Mouse (Mus musculus) ES-E14 (cell line): ENCODE measurements around the gene Rasl10a. TPM values are rescaled to one million over a fixed set of nuclear protein-coding genes. Genes with fewer than 3 reads are reported as not detected.

Source experiments
- DNase-seq: peaks from one replicate; pipeline ENCODE4 v3.0.0-alpha.2; 2013; ENCODE audit warnings: low read depth, low spot score
- H3K27ac ChIP-seq: 2 replicates; pipeline ENCODE4 v1.5.1; 2012; ENCODE audit warnings: low read depth, mild to moderate bottlenecking, low read length, moderate library complexity, mixed read lengths; ENCODE audit not compliant: poor library complexity, insufficient read depth, severe bottlenecking
- H3K36me3 ChIP-seq: 2 replicates; pipeline ENCODE4 v1.6.1; 2012; ENCODE audit warnings: mild to moderate bottlenecking, low read length, moderate library complexity, mixed read lengths; ENCODE audit not compliant: control insufficient read depth, poor library complexity, insufficient read depth, severe bottlenecking
- H3K4me1 ChIP-seq, 2 experiments: fragments of 150-350 bp in 1 of 2; sonication (generic) in 1 of 2; 2 replicates each; pipeline ENCODE4 v1.6.1; 2012; ENCODE audit warnings: low read length in 2 of 2, mild to moderate bottlenecking in 1 of 2, mixed read lengths in 1 of 2; ENCODE audit not compliant: control insufficient read depth in 2 of 2, insufficient read depth in 2 of 2, poor library complexity in 1 of 2
- H3K4me3 ChIP-seq, 2 experiments: fragments of 150-350 bp in 1 of 2; sonication (generic) in 1 of 2; 2 replicates each; pipeline ENCODE4 v1.5.1; 2012; ENCODE audit warnings: low read length in 2 of 2, low read depth in 1 of 2, mild to moderate bottlenecking in 1 of 2, mixed read lengths in 1 of 2; ENCODE audit not compliant: insufficient read depth in 1 of 2, poor library complexity in 1 of 2, severe bottlenecking in 1 of 2
- H3K9ac ChIP-seq: 2 replicates; pipeline ENCODE4 v1.6.1; 2012; ENCODE audit warnings: low read depth, mild to moderate bottlenecking, low read length, mixed read lengths; ENCODE audit not compliant: poor library complexity, insufficient read depth, severe bottlenecking
- H3K9me3 ChIP-seq: fragments of 150-350 bp; sonication (generic); 2 replicates; pipeline ENCODE4 v1.6.1; 2012; ENCODE audit warnings: low read depth, mild to moderate bottlenecking, low read length; ENCODE audit not compliant: control insufficient read depth, insufficient read depth
- CHD2 ChIP-seq: IDR thresholded peaks from 2 replicates; pipeline ENCODE4 v1.6.1; 2014; ENCODE audit warnings: mild to moderate bottlenecking, low read depth, low read length, inconsistent platforms
- HCFC1 ChIP-seq: IDR thresholded peaks from 2 replicates; pipeline ENCODE4 v1.6.1; 2012; ENCODE audit warnings: low read length, inconsistent platforms, borderline replicate concordance; ENCODE audit not compliant: insufficient read depth
- MAFK ChIP-seq: IDR thresholded peaks from 2 replicates; pipeline ENCODE4 v1.6.1; 2014; ENCODE audit warnings: mild to moderate bottlenecking, low read depth, low read length, inconsistent platforms; ENCODE audit not compliant: insufficient read depth
- ZC3H11A ChIP-seq: IDR thresholded peaks from 2 replicates; pipeline ENCODE4 v1.6.1; 2012; ENCODE audit warnings: low read depth, mild to moderate bottlenecking, inconsistent platforms, low read length, borderline replicate concordance
- ZNF384 ChIP-seq: IDR thresholded peaks from 2 replicates; pipeline ENCODE4 v1.6.1; 2012; ENCODE audit warnings: low read depth, low read length, inconsistent platforms
- in situ Hi-C, 2 experiments: fragments of 600-800 bp; cut with MboI; formaldehyde crosslinking; loops; one replicate each; pipeline ENCODE4 v1.15.1; 2025; ENCODE audit warnings: low sequenced_read_pairs in 2 of 2, inconsistent platforms in 1 of 2; ENCODE audit not compliant: unreplicated experiment in 2 of 2
- total RNA-seq: library from RNA; depleted of rRNA; stranded (reverse); fragments of 300-350 nt; gene quantifications from 2 replicates; pipeline ENCODE4 v1.2.3, GENCODE M21; 2012

Gene Rasl10a
- total RNA-seq, 1 experiment = 1.5 TPM

- Histone ChIP-seq H3K9ac (peak overlapping the region; percentile 99), H3K4me1 (peaks cover 5 to 11% of the 10 kb centered on the region in 2 experiments; a peak in 3 of 4 replicates), H3K27ac (peak overlapping the region; percentile 94), H3K9me3 (no peaks in the 10 kb centered on the region), H3K4me3 (peak overlapping the region; percentile 79 to 84), H3K36me3 (peaks cover 16% of the 10 kb centered on the region)
- TF ChIP-seq ZC3H11A (no peak), ZNF384 (no peak), CHD2 (no peak; the same call in 1 of the 2 replicates), MAFK (no peak), HCFC1 (peak; percentile 51; the same call in 1 of the 2 replicates)
- DNase-seq = peak; percentile 77
- in situ Hi-C loops = no loop called here
Observed at GRCm38 (mm10) chr11:5099576-5100183, 41.8 kb downstream of the Rasl10a start.

DNA sequence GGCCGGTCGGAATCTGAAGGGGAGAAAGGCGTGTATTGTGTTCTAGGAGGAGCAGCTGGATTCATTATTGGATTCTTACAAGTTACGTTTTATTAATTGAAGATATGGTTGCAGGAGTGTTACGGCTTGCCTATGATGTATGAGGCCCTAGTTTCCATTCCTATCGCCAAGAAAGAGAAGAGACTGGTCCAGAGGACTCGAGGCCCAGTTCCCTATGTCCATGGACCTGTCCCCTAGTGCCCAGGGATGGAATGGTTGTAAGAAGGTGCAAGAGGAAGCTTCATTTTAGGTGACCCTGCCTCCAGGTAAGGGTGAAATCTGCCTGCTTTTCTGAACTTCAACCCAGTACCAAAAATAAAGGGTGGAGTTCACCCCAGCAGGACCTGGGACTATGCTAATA is 42.4 kb downstream of the Rasl10a start:
- no peak for TF ChIP-seq MAFK
- no peak for TF ChIP-seq ZNF384
- no peak for TF ChIP-seq CHD2
- TF ChIP-seq ZC3H11A = no peak
- no peak for TF ChIP-seq HCFC1
- peak overlapping the region; percentile 99 for H3K9ac ChIP-seq
- no peak for DNase-seq
- peak overlapping the region; percentile 79 to 84 for H3K4me3 ChIP-seq
- H3K9me3 ChIP-seq = no peaks in the 10 kb centered on the region
- peak overlapping the region; percentile 94; the same call in 1 of the 2 replicates for H3K27ac ChIP-seq
- peaks cover 22% of the 10 kb centered on the region for H3K36me3 ChIP-seq
- in situ Hi-C loops = no loop called here
- H3K4me1 ChIP-seq = peaks cover 5 to 11% of the 10 kb centered on the region in 2 experiments; a peak in 3 of 4 replicates

DNA sequence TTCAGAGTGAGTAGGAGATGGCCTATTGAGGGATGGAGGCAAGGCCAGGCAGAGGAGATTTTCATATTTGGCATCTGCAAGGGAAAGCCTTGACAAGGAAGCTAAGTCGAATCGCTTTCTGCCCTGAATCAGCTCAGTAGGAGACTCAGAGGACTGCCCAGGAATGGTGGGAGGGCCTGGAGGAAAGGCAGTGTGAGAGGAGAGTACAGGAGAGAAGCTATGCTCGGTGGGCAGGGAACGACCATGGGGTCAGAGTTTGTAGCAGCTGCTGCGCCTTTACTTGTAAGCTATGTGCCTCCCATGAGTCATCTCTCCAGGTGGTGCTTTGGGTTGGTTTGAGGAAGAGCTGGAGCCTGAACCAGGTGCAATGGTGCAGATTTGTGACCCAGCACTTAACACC is 42.9 kb downstream of the Rasl10a start:
- peak overlapping the region; percentile 99; the same call in 1 of the 2 replicates for H3K9ac ChIP-seq
- H3K36me3 ChIP-seq = peaks cover 27% of the 10 kb centered on the region
- no peak for DNase-seq
- peak overlapping the region; percentile 79 to 84; a peak in 3 of 4 replicates for H3K4me3 ChIP-seq
- H3K4me1 ChIP-seq = peaks cover 5 to 11% of the 10 kb centered on the region in 2 experiments; a peak in 3 of 4 replicates
- in situ Hi-C loops = no loop called here
- TF ChIP-seq ZNF384 = no peak
- TF ChIP-seq CHD2 = no peak
- no peak for TF ChIP-seq HCFC1
- no peak for TF ChIP-seq MAFK
- TF ChIP-seq ZC3H11A = no peak
- H3K9me3 ChIP-seq = no peaks in the 10 kb centered on the region
- H3K27ac ChIP-seq = no peak overlapping the region

DNA sequence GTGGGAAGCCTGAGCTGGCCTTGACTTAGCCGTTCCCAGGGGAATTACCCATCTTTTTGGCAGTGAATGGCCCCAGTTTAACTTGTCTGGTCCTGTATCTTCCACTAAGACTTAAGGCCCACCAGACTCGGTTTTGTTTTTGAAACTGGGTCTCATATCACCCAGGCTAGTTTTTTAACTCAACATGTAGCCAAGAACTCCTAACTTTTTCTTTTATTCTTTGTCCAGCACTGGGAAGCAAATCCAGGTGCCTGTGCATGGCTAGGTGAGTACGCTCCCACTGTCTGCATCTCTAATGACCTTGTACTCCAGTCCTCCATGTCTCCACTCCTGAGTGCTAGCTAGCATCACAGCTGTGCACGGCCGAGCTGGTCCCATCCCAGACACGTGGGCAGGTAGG is 43.7 kb downstream of the Rasl10a start:
- peaks cover 27% of the 10 kb centered on the region for H3K36me3 ChIP-seq
- H3K27ac ChIP-seq = no peak overlapping the region
- no peak for DNase-seq
- no peak overlapping the region for H3K9ac ChIP-seq
- peaks cover 3 to 10% of the 10 kb centered on the region in 2 experiments; a peak in 3 of 4 replicates for H3K4me1 ChIP-seq
- no peak overlapping the region for H3K4me3 ChIP-seq
- TF ChIP-seq CHD2 (no peak), MAFK (no peak), ZNF384 (no peak), ZC3H11A (no peak), HCFC1 (no peak)
- H3K9me3 ChIP-seq = no peaks in the 10 kb centered on the region
- in situ Hi-C loops = no loop called here
